Mouse (Mus musculus) heart, adult 2 months (tissue): ENCODE measurements at regions not wholly inside any gene's neighbourhood (a gene's known extent, or its start where the extent isn't known, plus 50 kb on each side); places are given as distances from the start of the nearest gene placed in this dataset.

ENCODE experiments used
- CTCF ChIP-seq: fragments of 200-600 bp; IDR thresholded peaks from 2 replicates; pipeline ENCODE4 v1.8.1; 2022; ENCODE audit warnings: antibody characterized with exemption, mild to moderate bottlenecking, moderate library complexity
- EP300 ChIP-seq: fragments of 200-500 bp; IDR thresholded peaks from 2 replicates; pipeline ENCODE4 v1.6.1; 2011; ENCODE audit warnings: low read depth, low read length, control low read depth; ENCODE audit not compliant: insufficient read depth

GRCm38 (mm10) chr13:42412652-42413282 is 111.5 kb downstream of the Edn1 start:
- TF ChIP-seq EP300 = no peak
- no peak for TF ChIP-seq CTCF
